In genomic region chr6:48646995-48647394, GRCm38 (mm10) we compare ENCODE assay signal across 9 mouse cellular contexts. TPM values are rescaled to one million over a fixed set of nuclear protein-coding genes. Genes with fewer than 3 reads are reported as not detected.
DNase-seq lines count a peak whose midpoint lies in the region; ATAC-seq lines count a peak whose summit lies in the region.
"Had no signal": no experiment of that assay in that cellular context is flagged by ENCODE, and none has a peak within 500 bp of the region (broad histone marks: within the 10 kb centered on the region; RNA-seq: fewer than 3 reads in every experiment).

Gene Gimap8, plus strand, starts transcription at chr6:48647234.

- H3K4me3 ChIP-seq in neural tube, embryonic 11.5 days (ENCODE audit: low read depth, low read length), result no peak within 1 kb of the TSS
- no peak within 1 kb of the TSS for H3K4me3 ChIP-seq in neural tube, embryonic 15.5 days (replicated peaks)
- no peak within 1 kb of the TSS for H3K4me3 ChIP-seq in intestine, embryonic 16.5 days (ENCODE audit: low read length)
- H3K4me3 ChIP-seq: limb, embryonic 13.5 days had no signal

- H3K27me3 ChIP-seq in neural tube, embryonic 11.5 days (ENCODE audit: control insufficient read depth, insufficient read depth, low read length), result no peaks in the 10 kb centered on the region
- no peaks in the 10 kb centered on the region for H3K27me3 ChIP-seq in neural tube, embryonic 15.5 days (replicated peaks)
- no peaks in the 10 kb centered on the region for H3K27me3 ChIP-seq in intestine, embryonic 16.5 days (replicated peaks; ENCODE audit: control insufficient read depth, insufficient read depth, low read length)
- H3K27me3 ChIP-seq: limb, embryonic 13.5 days had no signal

- no peak within 1 kb of the TSS for H3K4me2 ChIP-seq in neural tube, embryonic 11.5 days (ENCODE audit: low read depth)
- H3K4me2 ChIP-seq in neural tube, embryonic 15.5 days, result no peak within 1 kb of the TSS
- H3K4me2 ChIP-seq in intestine, embryonic 16.5 days (ENCODE audit: low read depth, low read length), result no peak within 1 kb of the TSS
- H3K4me2 ChIP-seq: limb, embryonic 13.5 days had no signal

- no peak within 1 kb of the TSS for H3K9ac ChIP-seq in neural tube, embryonic 11.5 days (ENCODE audit: low read length)
- H3K9ac ChIP-seq in neural tube, embryonic 15.5 days (replicated peaks), result no peak within 1 kb of the TSS
- no peak within 1 kb of the TSS for H3K9ac ChIP-seq in intestine, embryonic 16.5 days (ENCODE audit: low read depth, low read length)
- H3K9ac ChIP-seq: limb, embryonic 13.5 days had no signal

- 48% methylated on average over 3 of the region's 3 CpGs for WGBS in neural tube, embryonic 11.5 days
- 51% methylated on average over 3 of the region's 3 CpGs for WGBS in neural tube, embryonic 15.5 days
- 28% methylated on average over 3 of the region's 3 CpGs for whole genome bisulfite sequencing in intestine, embryonic 16.5 days

- H3K9me3 ChIP-seq in neural tube, embryonic 11.5 days (ENCODE audit: control insufficient read depth, low read length), result no peaks in the 10 kb centered on the region
- H3K9me3 ChIP-seq in neural tube, embryonic 15.5 days (replicated peaks), result no peaks in the 10 kb centered on the region
- no peaks in the 10 kb centered on the region for H3K9me3 ChIP-seq in intestine, embryonic 16.5 days (ENCODE audit: control insufficient read depth, low read length)
- H3K9me3 ChIP-seq: limb, embryonic 13.5 days had no signal

- H3K4me1 ChIP-seq in neural tube, embryonic 11.5 days (ENCODE audit: control insufficient read depth, insufficient read depth, low read length), result no peaks in the 10 kb centered on the region
- no peaks in the 10 kb centered on the region for H3K4me1 ChIP-seq in neural tube, embryonic 15.5 days
- no peaks in the 10 kb centered on the region for H3K4me1 ChIP-seq in intestine, embryonic 16.5 days (ENCODE audit: control insufficient read depth, insufficient read depth, low read length)
- H3K4me1 ChIP-seq: limb, embryonic 13.5 days had no signal

- H3K36me3 ChIP-seq in neural tube, embryonic 11.5 days (ENCODE audit: control insufficient read depth, insufficient read depth, low read length), result no peaks in the 10 kb centered on the region
- no peaks in the 10 kb centered on the region for H3K36me3 ChIP-seq in neural tube, embryonic 15.5 days
- no peaks in the 10 kb centered on the region for H3K36me3 ChIP-seq in intestine, embryonic 16.5 days (ENCODE audit: control insufficient read depth, insufficient read depth, low read length)
- H3K36me3 ChIP-seq: limb, embryonic 13.5 days had no signal

- DNase-seq in neural tube, embryonic 11.5 days (ENCODE audit: low spot score), result peak; percentile 25
- DNase-seq in embryo, embryonic 10.5 days (ENCODE audit: low spot score), result peak; percentile 50
- peak; percentile 71 for DNase-seq in lung, postnatal 14 days
- peak; percentile 77 to 89 for DNase-seq in thymus, adult 18-20 months
- DNase-seq in gastrocnemius, postnatal 10 days, result no peak

- no peak for ATAC-seq in neural tube, embryonic 11.5 days (ENCODE audit: insufficient read depth, low FRiP score, low TSS enrichment)
- ATAC-seq in neural tube, embryonic 15.5 days (ENCODE audit: low FRiP score), result no peak
- 0 out of 2 replicates have a peak, but pooled peaks have one; percentile 64 for ATAC-seq in intestine, embryonic 16.5 days
- ATAC-seq in frontal cortex, adult (ENCODE audit: low TSS enrichment), result no peak

- H3K27ac ChIP-seq in neural tube, embryonic 11.5 days (ENCODE audit: low read depth, low read length), result no peak within 1 kb of the TSS
- H3K27ac ChIP-seq in neural tube, embryonic 15.5 days (replicated peaks), result no peak within 1 kb of the TSS
- H3K27ac ChIP-seq in intestine, embryonic 16.5 days (ENCODE audit: low read length), result no peak within 1 kb of the TSS
- H3K27ac ChIP-seq: limb, embryonic 13.5 days had no signal

RNA-seq across cellular contexts. Expression of gene Gimap8, which starts in this region (rescaled TPM):
- polyA plus RNA-seq in neural tube, embryonic 11.5 days (2014; fragmentation: Nextera tagmentation; extraction: Ambion mirVana), result 0.18 and 0.23 TPM in 2 replicates
- 0.73 and 1.4 TPM in 2 replicates for polyA plus RNA-seq in neural tube, embryonic 15.5 days (2015; fragmentation: Nextera tagmentation; extraction: Ambion mirVana)
- polyA plus RNA-seq in intestine, embryonic 16.5 days (2015; fragmentation: Nextera tagmentation; extraction: Ambion mirVana), result 1.7 TPM in 2 replicates
- total RNA-seq in gastrocnemius, postnatal 10 days (2021), result 1 to 10 TPM; 4.0 to 7.4 TPM

Comparison
In these comparisons a context has a peak if more than half of its experiments do, and no peak if none do; other contexts are left out.
1. Peak in DNase-seq in neural tube, embryonic 11.5 days; RNA of the gene not detected or under 1 TPM.